Mouse (Mus musculus): ENCODE data around the gene Pld6. TPM values are rescaled to one million over a fixed set of nuclear protein-coding genes. Genes with fewer than 3 reads are reported as not detected.

The Pld6 gene
- total RNA-seq, 4 experiments from 2014 or later = 0.86 to 1.6 (median 1.3) TPM

- DNase-seq (ENCODE audit: low spot score in 2 of 2) = no peak
Measured at GRCm38 (mm10) chr11:59786444-59787198, 824 bp downstream of the Pld6 start.

- no peak for DNase-seq (ENCODE audit: low spot score in 2 of 2)
Measured at GRCm38 (mm10) chr11:59783591-59783990, 3.9 kb downstream of the Pld6 start.

- no peak for DNase-seq (ENCODE audit: low spot score in 2 of 2)
Measured at GRCm38 (mm10) chr11:59782091-59782590, 5.3 kb downstream of the Pld6 start.

DNA sequence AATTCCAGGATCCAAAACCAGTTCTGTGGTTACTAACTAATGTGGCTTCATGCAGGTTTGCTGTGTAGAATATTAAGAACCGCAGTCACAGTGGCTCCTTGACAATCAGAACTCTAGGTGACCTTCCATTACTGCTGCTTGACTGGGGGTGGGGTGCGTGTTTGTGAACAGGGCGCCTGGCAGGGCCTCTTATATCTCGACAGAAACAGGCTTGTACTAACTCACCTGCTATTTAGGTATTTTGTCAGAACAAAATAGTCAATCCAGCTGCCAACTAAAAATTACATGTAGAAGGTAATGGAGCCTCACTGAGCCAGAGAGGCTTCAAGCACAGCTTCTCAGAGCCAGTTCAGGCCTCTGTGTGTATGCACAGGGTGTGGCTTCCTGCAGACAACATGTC is 7.2 kb downstream of the Pld6 start:
- DNase-seq (ENCODE audit: low spot score in 2 of 2) = no peak

GRCm38 (mm10) chr11:59779406-59779805 is 8.0 kb downstream of the Pld6 start:
- DNase-seq (ENCODE audit: low spot score in 2 of 2) = no peak

DNA sequence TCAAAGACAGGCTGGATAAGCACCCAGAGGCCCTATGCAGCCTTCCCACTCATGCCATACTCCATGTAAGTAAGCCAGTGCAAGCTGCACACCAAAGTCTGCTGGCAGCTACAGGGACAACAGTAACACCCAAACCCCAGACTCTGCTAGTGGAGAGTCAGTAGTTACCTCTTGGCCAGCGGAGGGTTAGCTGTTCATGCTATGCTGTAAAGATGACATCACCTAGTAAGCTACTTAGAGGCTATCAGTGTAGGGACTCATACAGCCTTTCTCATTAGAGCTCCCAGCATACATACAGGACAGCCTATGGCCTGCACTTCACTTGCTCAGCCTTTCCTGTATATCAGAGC is 8.6 kb downstream of the Pld6 start:
- DNase-seq (ENCODE audit: low spot score in 2 of 2) = no peak

GRCm38 (mm10) chr11:59778181-59778873 is 9.1 kb downstream of the Pld6 start:
- peak in 1 of 2 experiments; percentile 47 for DNase-seq (ENCODE audit: low spot score in 2 of 2)

DNA sequence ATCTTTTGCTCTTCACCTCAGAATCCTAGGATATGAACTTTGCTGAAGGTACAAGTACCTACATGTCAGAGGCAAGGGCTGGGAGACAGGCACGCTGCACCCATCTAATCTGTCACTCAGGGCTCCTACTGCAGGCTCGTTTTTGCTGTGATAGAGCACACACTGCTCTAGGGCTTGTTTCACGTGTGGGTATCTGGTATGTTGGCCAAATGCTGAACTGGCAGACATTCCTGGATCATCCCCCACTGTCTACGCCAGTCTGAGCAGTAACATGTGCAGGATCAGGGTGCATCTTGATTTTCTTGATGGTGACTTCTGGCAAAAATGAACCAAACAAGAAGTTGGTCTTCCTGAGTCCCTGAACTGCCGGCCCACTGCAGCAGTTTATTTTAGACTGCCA is 10.2 kb downstream of the Pld6 start:
- DNase-seq (ENCODE audit: low spot score in 2 of 2) = no peak

- no peak for DNase-seq (ENCODE audit: low spot score in 2 of 2)
Measured at GRCm38 (mm10) chr11:59775435-59776148, 11.9 kb downstream of the Pld6 start.

DNA sequence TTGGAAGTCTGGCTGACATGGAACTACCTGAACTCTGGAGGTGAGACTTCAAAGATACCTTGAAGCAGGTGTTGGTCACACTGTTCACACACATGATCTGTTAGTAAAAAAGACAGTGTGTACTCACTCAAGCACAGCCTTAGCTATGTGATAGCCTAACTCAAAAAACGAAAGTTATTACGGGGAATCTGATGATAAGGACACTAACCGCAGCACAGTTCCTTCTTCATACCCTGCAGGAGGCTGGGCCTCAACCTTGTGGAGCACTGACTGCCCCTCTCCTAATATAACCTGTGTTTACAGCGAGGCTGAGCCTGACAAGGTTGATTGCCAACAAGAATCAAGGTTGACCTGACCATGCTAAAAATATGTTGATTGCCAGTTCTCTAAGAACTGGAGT is 12.9 kb downstream of the Pld6 start:
- no peak for DNase-seq (ENCODE audit: low spot score in 2 of 2)

DNA sequence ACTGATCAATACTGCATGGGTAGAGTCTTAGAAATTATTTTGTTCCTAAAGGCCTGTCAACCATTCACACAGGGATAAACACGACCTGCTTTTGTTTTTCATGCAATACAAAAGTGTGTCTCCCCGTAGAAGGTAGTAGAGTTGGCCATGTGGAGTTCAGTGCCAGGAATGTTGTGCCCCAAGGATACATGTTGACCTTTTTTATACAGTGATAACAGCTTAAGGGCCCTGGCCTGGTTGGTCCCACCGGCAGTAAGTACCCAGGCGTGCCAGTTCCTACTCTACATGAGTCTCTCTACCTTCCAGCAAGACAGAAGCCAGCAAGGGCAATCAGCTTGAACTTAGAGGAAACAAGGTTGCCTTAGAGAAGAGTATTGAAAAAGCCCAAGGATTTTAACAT is 14.5 kb downstream of the Pld6 start:
- no peak for DNase-seq (ENCODE audit: low spot score in 2 of 2)

DNA sequence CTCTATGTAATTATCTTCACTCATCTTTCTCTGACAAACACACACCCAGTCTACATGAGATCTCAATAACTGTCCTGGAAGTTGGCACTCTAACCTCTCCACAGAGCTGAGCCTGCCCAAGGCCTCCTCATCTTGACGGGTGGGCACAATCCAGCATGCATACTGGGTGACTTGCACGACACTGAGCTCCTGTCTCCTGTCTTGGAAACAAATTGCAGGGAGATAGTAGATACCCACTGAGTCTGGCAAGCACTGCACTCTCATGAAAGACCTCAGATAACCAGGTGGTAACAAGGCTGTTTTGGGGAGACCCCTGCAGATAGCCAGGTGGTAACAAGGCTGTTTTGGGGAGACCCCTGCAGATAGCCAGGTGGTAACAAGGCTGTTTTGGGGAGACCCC is 15.2 kb downstream of the Pld6 start:
- no peak for DNase-seq (ENCODE audit: low spot score in 2 of 2)

- no peak for DNase-seq (ENCODE audit: low spot score in 2 of 2)
Measured at GRCm38 (mm10) chr11:59770753-59771152, 16.7 kb downstream of the Pld6 start.

GRCm38 (mm10) chr11:59769738-59770137 is 17.7 kb downstream of the Pld6 start:
- no peak for DNase-seq (ENCODE audit: low spot score in 2 of 2)

- no peak for DNase-seq (ENCODE audit: low spot score in 2 of 2)
Measured at GRCm38 (mm10) chr11:59769307-59769706, 18.1 kb downstream of the Pld6 start.

- DNase-seq (ENCODE audit: low spot score in 2 of 2) = no peak
Measured at GRCm38 (mm10) chr11:59760796-59761195, 26.6 kb downstream of the Pld6 start.

DNA sequence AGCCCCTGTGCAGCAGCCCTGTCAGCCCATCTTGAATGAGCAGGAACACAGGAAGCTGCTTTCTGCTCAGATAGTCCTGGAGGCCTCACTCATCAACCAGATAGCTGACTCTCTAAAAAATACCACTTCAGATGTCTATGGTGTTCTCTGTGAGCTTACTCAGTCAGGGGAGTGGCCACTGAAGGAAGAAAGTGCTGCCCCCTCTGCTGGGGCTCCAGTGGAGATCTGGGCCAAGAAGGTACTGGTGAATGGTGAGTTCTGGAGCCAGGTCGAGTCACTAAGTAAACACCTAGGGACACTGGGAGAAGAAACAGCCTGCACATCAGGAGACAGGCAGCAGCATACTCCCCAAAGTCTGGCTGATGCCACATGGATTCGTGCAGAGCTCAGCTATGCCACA is 27.8 kb downstream of the Pld6 start:
- DNase-seq (ENCODE audit: low spot score in 2 of 2) = no peak

- DNase-seq (ENCODE audit: low spot score in 2 of 2) = peak in 1 of 2 experiments; percentile 64
Measured at GRCm38 (mm10) chr11:59759178-59759577, 28.3 kb downstream of the Pld6 start.

DNA sequence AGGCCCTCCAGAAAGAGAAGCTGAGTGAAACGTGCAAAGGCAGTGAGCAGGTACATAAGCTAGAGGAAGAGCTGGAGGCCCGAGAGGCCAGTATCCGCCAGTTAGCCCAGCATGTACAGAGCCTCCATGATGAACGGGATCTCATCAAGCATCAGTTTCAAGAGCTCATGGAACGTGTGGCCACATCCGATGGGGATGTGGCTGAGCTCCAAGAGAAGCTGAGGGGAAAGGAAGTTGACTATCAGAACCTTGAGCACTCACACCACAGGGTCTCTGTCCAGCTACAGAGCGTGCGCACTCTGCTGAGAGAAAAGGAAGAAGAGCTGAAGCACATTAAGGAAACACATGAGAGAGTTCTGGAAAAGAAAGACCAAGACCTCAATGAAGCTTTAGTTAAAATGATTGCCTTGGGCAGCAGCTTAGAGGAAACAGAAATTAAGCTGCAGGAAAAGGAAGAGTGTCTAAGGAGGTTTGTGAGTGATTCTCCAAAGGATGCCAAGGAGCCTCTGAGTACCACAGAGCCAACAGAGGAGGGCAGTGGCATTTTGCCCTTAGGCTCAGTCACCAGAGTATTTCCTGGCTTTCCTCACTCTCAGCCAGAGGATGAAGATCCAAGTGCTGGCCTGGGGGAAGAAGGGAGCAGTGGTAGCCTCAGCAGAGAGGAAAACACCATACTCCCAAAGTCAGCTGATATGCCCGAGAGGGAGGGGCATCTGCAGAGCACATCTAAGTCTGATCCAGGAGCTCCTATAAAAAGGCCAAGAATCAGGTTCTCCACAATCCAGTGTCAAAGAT is 29.1 kb downstream of the Pld6 start:
- DNase-seq (ENCODE audit: low spot score in 2 of 2) = no peak

DNA sequence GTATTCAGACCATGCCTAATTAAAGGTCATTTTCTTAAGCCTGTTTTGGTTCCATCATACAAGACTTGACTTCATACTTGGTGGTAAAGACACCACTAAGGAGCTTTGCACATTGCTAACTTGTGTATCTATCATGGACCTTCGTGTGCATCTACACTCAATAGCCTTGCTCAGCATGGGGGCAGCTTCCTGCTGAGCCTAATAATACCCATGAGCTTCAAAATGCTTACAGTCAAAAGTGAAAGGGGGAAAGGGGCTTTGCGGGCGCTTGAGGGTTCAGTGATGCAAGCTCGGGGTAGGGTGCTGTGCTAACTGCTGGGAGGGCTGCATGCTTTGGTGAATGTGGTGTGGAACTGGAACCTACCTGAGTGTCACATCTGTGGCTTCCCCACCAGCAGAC is 31.1 kb downstream of the Pld6 start:
- no peak for DNase-seq (ENCODE audit: low spot score in 2 of 2)

DNA sequence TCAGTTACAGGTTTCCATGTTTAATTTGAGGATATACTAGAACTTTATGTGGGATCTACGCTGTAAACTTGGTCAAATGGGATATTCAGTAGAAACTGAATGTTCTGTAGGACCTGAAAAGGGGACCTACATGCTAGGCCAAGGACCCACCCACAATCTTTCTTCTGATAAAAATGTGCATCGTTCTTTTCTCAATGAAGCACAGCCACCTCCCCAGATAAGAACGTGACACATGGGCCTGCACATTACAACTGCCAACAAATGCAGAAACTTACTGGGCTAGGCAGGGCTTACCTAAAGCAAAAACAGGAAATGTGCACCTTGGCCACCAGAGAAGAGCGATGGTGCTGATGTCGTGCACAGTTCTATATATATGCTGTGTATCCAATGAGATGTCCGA is 32.9 kb downstream of the Pld6 start:
- no peak for DNase-seq (ENCODE audit: low spot score in 2 of 2)
